Mouse (Mus musculus) forebrain, embryonic 16.5 days (tissue): ENCODE data around the gene Olfr568. TPM values are rescaled to one million over a fixed set of nuclear protein-coding genes. Genes with fewer than 3 reads are reported as not detected.

Experiments used
- ATAC-seq: fragments of 200-750 bp; cut with Nextera tagmentation; 2 replicates; pipeline ENCODE4 v1.8.0; 2017; ENCODE audit warnings: mild to moderate bottlenecking, moderate library complexity
- H3K27ac ChIP-seq: fragments of 300-500 bp; sonication (generic); 2 replicates; pipeline ENCODE4 v1.5.1; 2014; ENCODE audit warnings: low read length, control low read depth
- H3K27me3 ChIP-seq: fragments of 300-500 bp; sonication (generic); replicated peaks from 2 replicates; pipeline ENCODE4 v1.6.1; 2014; ENCODE audit warnings: low read length; ENCODE audit not compliant: control insufficient read depth, insufficient read depth
- H3K36me3 ChIP-seq: fragments of 300-500 bp; sonication (generic); 2 replicates; pipeline ENCODE4 v1.6.1; 2014; ENCODE audit not compliant: control insufficient read depth, insufficient read depth
- H3K4me1 ChIP-seq: fragments of 300-500 bp; sonication (generic); replicated peaks from 2 replicates; pipeline ENCODE4 v1.6.1; 2014; ENCODE audit warnings: low read length; ENCODE audit not compliant: control insufficient read depth, insufficient read depth
- H3K4me2 ChIP-seq: fragments of 300-500 bp; sonication (generic); 2 replicates; pipeline ENCODE4 v1.6.1; 2014; ENCODE audit warnings: mild to moderate bottlenecking, low read length, control low read depth
- H3K4me3 ChIP-seq: fragments of 300-500 bp; sonication (generic); replicated peaks from 2 replicates; pipeline ENCODE4 v1.5.1; 2014; ENCODE audit warnings: mild to moderate bottlenecking, low read length, control low read depth
- H3K9ac ChIP-seq: fragments of 300-500 bp; sonication (generic); replicated peaks from 2 replicates; pipeline ENCODE4 v1.6.1; 2014; ENCODE audit warnings: low read depth, low read length, control low read depth
- H3K9me3 ChIP-seq: fragments of 300-500 bp; sonication (generic); 2 replicates; pipeline ENCODE4 v1.6.1; 2016; ENCODE audit warnings: low read length; ENCODE audit not compliant: control insufficient read depth
- WGBS: fragments of 180-500 bp; shearing (Covaris S2); extraction: QIAGEN DNeasy Blood & Tissue Kit; methylation state at CpG from one replicate; pipeline ENCODE4 v1.1.7; 2014; 5-methylcytosine and 5-hydroxymethylcytosine counted together
- polyA plus RNA-seq: library from polyadenylated mRNA; unstranded; fragments of >200 nt; fragmentation: Nextera tagmentation; extraction: Ambion mirVana; gene quantifications from 2 replicates; pipeline ENCODE4 v1.2.1, GENCODE M21; 2015

Olfr568 gene
- polyA plus RNA-seq = not detected in 2 replicates

- H3K36me3 ChIP-seq = no peaks in the 10 kb centered on the region
- no peak for ATAC-seq
- no peak within 1 kb of the TSS for H3K4me3 ChIP-seq
- no peaks in the 10 kb centered on the region for H3K4me1 ChIP-seq
- no peak within 1 kb of the TSS for H3K4me2 ChIP-seq
- no peaks in the 10 kb centered on the region for H3K27me3 ChIP-seq
- no peaks in the 10 kb centered on the region for H3K9me3 ChIP-seq
- no peak within 1 kb of the TSS for H3K27ac ChIP-seq
- H3K9ac ChIP-seq = no peak within 1 kb of the TSS
Measured at GRCm38 (mm10) chr7:102876822-102877221, at the start of gene Olfr568. Gene Olfr568 (plus strand): TSS chr7:102877122.

- no peak overlapping the region for H3K27ac ChIP-seq
- no peak overlapping the region for H3K4me2 ChIP-seq
- H3K27me3 ChIP-seq = no peaks in the 10 kb centered on the region
- no peaks in the 10 kb centered on the region for H3K9me3 ChIP-seq
- no peaks in the 10 kb centered on the region for H3K4me1 ChIP-seq
- H3K4me3 ChIP-seq = no peak overlapping the region
- no peaks in the 10 kb centered on the region for H3K36me3 ChIP-seq
- no peak overlapping the region for H3K9ac ChIP-seq
- ATAC-seq = no peak
Measured at GRCm38 (mm10) chr7:102855807-102856206, 21.1 kb upstream of the Olfr568 start.

- Histone ChIP-seq H3K4me1 (no peaks in the 10 kb centered on the region), H3K4me3 (no peak within 1 kb of the TSS), H3K27me3 (no peaks in the 10 kb centered on the region), H3K9ac (no peak within 1 kb of the TSS), H3K4me2 (no peak within 1 kb of the TSS), H3K27ac (no peak within 1 kb of the TSS), H3K36me3 (no peaks in the 10 kb centered on the region), H3K9me3 (no peaks in the 10 kb centered on the region)
- WGBS = 90% methylated on average over 1 of the region's 1 CpGs
- ATAC-seq = no peak
Measured at GRCm38 (mm10) chr7:102858665-102859064, 18.3 kb upstream of the Olfr568 start, which contains the start of gene Olfr566. Gene Olfr566 (minus strand): TSS chr7:102858765.

- Histone ChIP-seq H3K4me3 (no peak within 1 kb of the TSS), H3K36me3 (no peaks in the 10 kb centered on the region), H3K4me2 (no peak within 1 kb of the TSS), H3K27me3 (no peaks in the 10 kb centered on the region), H3K9ac (no peak within 1 kb of the TSS), H3K9me3 (no peaks in the 10 kb centered on the region), H3K4me1 (no peaks in the 10 kb centered on the region), H3K27ac (no peak within 1 kb of the TSS)
- ATAC-seq = no peak
- 58% methylated on average over 3 of the region's 3 CpGs for WGBS
Measured at GRCm38 (mm10) chr7:102890782-102891181, 13.9 kb downstream of the Olfr568 start, which contains the start of gene Olfr569. Gene Olfr569 (minus strand): TSS chr7:102890882.

GRCm38 (mm10) chr7:102915261-102915660 lies 38.3 kb downstream of the Olfr568 start:
- WGBS = 40% methylated on average over 1 of the region's 1 CpGs
- no peaks in the 10 kb centered on the region for H3K27me3 ChIP-seq
- H3K4me2 ChIP-seq = no peak overlapping the region
- ATAC-seq = no peak
- H3K27ac ChIP-seq = no peak overlapping the region
- no peaks in the 10 kb centered on the region for H3K9me3 ChIP-seq
- H3K4me1 ChIP-seq = no peaks in the 10 kb centered on the region
- H3K9ac ChIP-seq = no peak overlapping the region
- no peak overlapping the region for H3K4me3 ChIP-seq
- H3K36me3 ChIP-seq = no peaks in the 10 kb centered on the region

GRCm38 (mm10) chr7:102916405-102916804 lies 39.5 kb downstream of the Olfr568 start:
- no peaks in the 10 kb centered on the region for H3K36me3 ChIP-seq
- no peak overlapping the region for H3K27ac ChIP-seq
- no peaks in the 10 kb centered on the region for H3K4me1 ChIP-seq
- ATAC-seq = no peak
- H3K9ac ChIP-seq = no peak overlapping the region
- no peaks in the 10 kb centered on the region for H3K9me3 ChIP-seq
- no peak overlapping the region for H3K4me2 ChIP-seq
- WGBS = 84% methylated on average over 5 of the region's 5 CpGs
- no peaks in the 10 kb centered on the region for H3K27me3 ChIP-seq
- no peak overlapping the region for H3K4me3 ChIP-seq

GRCm38 (mm10) chr7:102917032-102917875 lies 40.3 kb downstream of the Olfr568 start, which contains the start of gene Olfr571:
Gene Olfr571 (minus strand): TSS chr7:102917536.
- WGBS = 65% methylated on average over 4 of the region's 4 CpGs
- Histone ChIP-seq H3K9me3 (no peaks in the 10 kb centered on the region), H3K4me2 (no peak within 1 kb of the TSS), H3K36me3 (no peaks in the 10 kb centered on the region), H3K4me3 (no peak within 1 kb of the TSS), H3K4me1 (no peaks in the 10 kb centered on the region), H3K27me3 (no peaks in the 10 kb centered on the region), H3K27ac (no peak within 1 kb of the TSS), H3K9ac (no peak within 1 kb of the TSS)
- no peak for ATAC-seq

- Histone ChIP-seq H3K4me2 (no peak overlapping the region), H3K4me3 (no peak overlapping the region), H3K9me3 (no peaks in the 10 kb centered on the region), H3K27ac (no peak overlapping the region), H3K36me3 (no peaks in the 10 kb centered on the region), H3K9ac (no peak overlapping the region), H3K4me1 (no peaks in the 10 kb centered on the region), H3K27me3 (no peaks in the 10 kb centered on the region)
- peak; percentile 70; the same call in 1 of the 2 replicates for ATAC-seq
- WGBS = 19% methylated on average over 1 of the region's 1 CpGs
Measured at GRCm38 (mm10) chr7:102919632-102920031, 42.7 kb downstream of the Olfr568 start.

- H3K27me3 ChIP-seq = no peaks in the 10 kb centered on the region
- H3K4me3 ChIP-seq = no peak within 1 kb of the TSS
- no peaks in the 10 kb centered on the region for H3K9me3 ChIP-seq
- no peak for ATAC-seq
- H3K4me1 ChIP-seq = no peaks in the 10 kb centered on the region
- no peak within 1 kb of the TSS for H3K9ac ChIP-seq
- H3K4me2 ChIP-seq = no peak within 1 kb of the TSS
- no peak within 1 kb of the TSS for H3K27ac ChIP-seq
- no peaks in the 10 kb centered on the region for H3K36me3 ChIP-seq
- 76% methylated on average over 1 of the region's 1 CpGs for WGBS
Measured at GRCm38 (mm10) chr7:102924109-102924508, 47.2 kb downstream of the Olfr568 start, which contains the start of gene Olfr572. Gene Olfr572 (plus strand): TSS chr7:102924409.
